Mouse (Mus musculus) retina, adult 2 months (tissue): ENCODE results near the gene Gm5580.
"Not testable (repeated sequence)": the region's sequence is repeated elsewhere in the genome, so short reads cannot be mapped to it uniquely, and the experiment has no call there.

Source experiments
- DNase-seq: peaks from one replicate; pipeline ENCODE4 v3.0.0-alpha.2; 2012; ENCODE audit warnings: low read depth, low spot score

Gene Gm5580

GRCm38 (mm10) chr6:116550841-116551240 lies at the start of gene Gm5580:
Gene Gm5580, plus strand, starts transcription at chr6:116551141.
- DNase-seq = not testable (repeated sequence)

GRCm38 (mm10) chr6:116506302-116507003 lies 44.5 kb upstream of the Gm5580 start, which contains the start of gene Olfr212:
Gene Olfr212, plus strand, starts transcription at chr6:116506516.
- not testable (repeated sequence) for DNase-seq

GRCm38 (mm10) chr6:116514832-116515231 lies 36.1 kb upstream of the Gm5580 start:
- no peak for DNase-seq

GRCm38 (mm10) chr6:116538156-116538555 lies 12.8 kb upstream of the Gm5580 start, which contains the start of gene Olfr213:
Gene Olfr213, plus strand, starts transcription at chr6:116538456.
- no peak for DNase-seq

- no peak for DNase-seq
Observed at GRCm38 (mm10) chr6:116542500-116542899, 8.4 kb upstream of the Gm5580 start.

- DNase-seq = no peak
Observed at GRCm38 (mm10) chr6:116553935-116554334, 3.0 kb downstream of the Gm5580 start, which contains the start of gene Olfr214. Gene Olfr214, plus strand, starts transcription at chr6:116554235.

- DNase-seq = no peak
Observed at GRCm38 (mm10) chr6:116554952-116555351, 4.0 kb downstream of the Gm5580 start.

- DNase-seq = peak; percentile 6
Observed at GRCm38 (mm10) chr6:116569834-116570233, 18.9 kb downstream of the Gm5580 start.

GRCm38 (mm10) chr6:116584095-116584494 lies 33.2 kb downstream of the Gm5580 start, which contains the start of gene Olfr215:
Gene Olfr215, minus strand, starts transcription at chr6:116584195.
- no peak for DNase-seq

- not testable (repeated sequence) for DNase-seq
Observed at GRCm38 (mm10) chr6:116600969-116601368, 50.0 kb downstream of the Gm5580 start.
